Mouse (Mus musculus): ENCODE data around the gene Nme2. TPM values are rescaled to one million over a fixed set of nuclear protein-coding genes. Genes with fewer than 3 reads are reported as not detected.
A peak's percentile ranks its signal among the peaks of the same experiment; 100 is the strongest.

Gene Nme2
- polyA plus RNA-seq, 1 experiment from 2014 or later: 311 TPM

- WGBS: 84% methylated on average over 6 of the region's 6 CpGs
- ATAC-seq (ENCODE audit: insufficient number of reproducible peaks, low FRiP score): no peak
Observed at GRCm38 (mm10) chr11:93965391-93965790, 9.3 kb upstream of the Nme2 start.

DNA sequence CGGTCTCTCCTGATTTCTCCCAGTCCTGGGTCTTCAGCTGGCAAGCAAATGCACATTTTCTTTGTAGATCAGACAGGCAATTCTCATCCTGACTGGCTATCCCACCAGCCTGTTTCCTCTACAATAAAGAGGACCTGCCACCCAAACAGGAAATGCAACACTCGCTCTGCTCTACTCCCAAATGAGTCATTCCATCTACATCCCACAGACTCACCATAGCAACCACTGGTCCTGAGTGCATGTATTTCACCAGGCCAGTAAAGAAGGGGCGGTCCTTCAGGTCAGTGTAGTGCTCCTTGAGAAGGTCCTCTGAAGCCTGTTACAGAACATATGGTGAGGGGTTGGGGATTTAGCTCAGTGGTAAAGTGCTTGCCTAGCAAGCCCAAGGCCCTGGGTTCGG lies 7.0 kb upstream of the Nme2 start:
- 80% methylated on average over 4 of the region's 4 CpGs for WGBS
- Histone ChIP-seq H3K4me3 (no peak overlapping the region), H3K36me3 (peaks cover 79% of the 10 kb centered on the region), H3K9me3 (replicated peaks) (no peaks in the 10 kb centered on the region), H3K4me2 (no peak overlapping the region), H3K9ac (no peak overlapping the region), H3K4me1 (replicated peaks) (peaks cover 7% of the 10 kb centered on the region), H3K27ac (ENCODE audit: poor library complexity, severe bottlenecking) (no peak overlapping the region), H3K27me3 (replicated peaks) (no peaks in the 10 kb centered on the region)
- no peak for ATAC-seq (ENCODE audit: insufficient number of reproducible peaks, low FRiP score)

More at GRCm38 (mm10) chr11:93965391-93965790, 9.3 kb upstream of the Nme2 start:
- no peak overlapping the region for H3K27ac ChIP-seq (ENCODE audit: poor library complexity, severe bottlenecking)
- H3K36me3 ChIP-seq: peaks cover 58% of the 10 kb centered on the region
- no peaks in the 10 kb centered on the region for H3K9me3 ChIP-seq (replicated peaks)
- no peak overlapping the region for H3K9ac ChIP-seq
- H3K27me3 ChIP-seq (replicated peaks): no peaks in the 10 kb centered on the region
- H3K4me3 ChIP-seq: no peak overlapping the region
- H3K4me1 ChIP-seq (replicated peaks): peaks cover 14% of the 10 kb centered on the region
- H3K4me2 ChIP-seq: no peak overlapping the region

DNA sequence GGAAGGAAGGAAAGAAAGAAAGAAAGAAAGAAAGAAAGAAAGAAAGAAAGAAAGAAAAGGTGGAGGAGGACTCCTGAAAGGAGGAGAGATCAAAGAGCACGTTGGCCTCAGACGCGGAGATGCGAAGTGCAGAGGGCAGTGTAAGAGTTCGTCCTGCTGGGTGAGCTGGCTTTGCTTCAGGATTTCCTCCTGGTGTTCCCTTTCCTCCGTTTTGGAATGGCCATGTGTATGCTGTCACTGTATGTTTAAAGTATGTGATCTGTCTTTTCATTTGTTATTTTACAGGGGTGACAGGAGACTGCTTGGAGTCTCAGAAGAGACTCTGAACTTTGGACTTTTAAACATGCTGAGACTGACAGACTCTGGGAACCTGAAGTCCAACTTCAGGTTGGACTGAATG lies 5.4 kb upstream of the Nme2 start:
- H3K9ac ChIP-seq: no peak overlapping the region
- no peak overlapping the region for H3K4me2 ChIP-seq
- no peak for ATAC-seq (ENCODE audit: insufficient number of reproducible peaks, low FRiP score)
- peaks cover 2% of the 10 kb centered on the region for H3K4me1 ChIP-seq (replicated peaks)
- no peaks in the 10 kb centered on the region for H3K27me3 ChIP-seq (replicated peaks)
- no peak overlapping the region for H3K27ac ChIP-seq (ENCODE audit: poor library complexity, severe bottlenecking)
- 93% methylated on average over 6 of the region's 6 CpGs for WGBS
- no peaks in the 10 kb centered on the region for H3K9me3 ChIP-seq (replicated peaks)
- H3K4me3 ChIP-seq: no peak overlapping the region
- H3K36me3 ChIP-seq: peaks cover 83% of the 10 kb centered on the region

GRCm38 (mm10) chr11:93957746-93958145 lies 1.7 kb upstream of the Nme2 start:
- Histone ChIP-seq H3K9ac (no peak overlapping the region), H3K9me3 (replicated peaks) (no peaks in the 10 kb centered on the region), H3K4me1 (replicated peaks) (peaks cover 22% of the 10 kb centered on the region), H3K27me3 (replicated peaks) (no peaks in the 10 kb centered on the region), H3K4me2 (no peak overlapping the region), H3K27ac (ENCODE audit: poor library complexity, severe bottlenecking) (no peak overlapping the region), H3K36me3 (peaks cover 63% of the 10 kb centered on the region), H3K4me3 (no peak overlapping the region)
- no peak for ATAC-seq (ENCODE audit: insufficient number of reproducible peaks, low FRiP score)
- 76% methylated on average over 4 of the region's 4 CpGs for whole genome bisulfite sequencing

DNA sequence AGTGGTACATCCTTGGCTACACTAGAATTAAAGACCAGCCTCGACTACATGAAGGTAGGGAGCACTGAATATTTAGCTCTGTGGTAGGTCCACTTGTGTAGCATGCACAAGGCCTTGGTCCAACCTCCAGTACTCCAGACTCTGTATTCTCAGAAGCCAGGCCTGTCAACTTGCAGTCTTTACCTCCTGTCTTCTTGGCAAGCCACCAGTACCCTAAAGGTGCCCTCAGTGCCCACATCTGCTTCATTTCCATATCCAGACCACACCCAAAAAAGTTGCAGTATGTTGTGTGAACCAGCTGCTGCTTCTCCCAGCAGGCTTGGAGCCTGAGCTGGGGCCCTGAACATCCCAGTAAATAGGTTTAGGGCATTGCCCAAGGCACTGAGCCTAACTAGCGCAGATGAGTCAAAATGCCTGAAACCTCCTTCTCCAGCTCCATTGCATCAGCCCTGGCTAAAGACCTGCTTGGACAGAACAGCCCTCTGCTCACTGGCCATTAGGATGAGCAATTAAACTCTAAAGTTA lies 1.0 kb upstream of the Nme2 start:
- no peak overlapping the region for H3K4me3 ChIP-seq
- no peak overlapping the region for H3K4me2 ChIP-seq
- H3K27me3 ChIP-seq (replicated peaks): no peaks in the 10 kb centered on the region
- no peaks in the 10 kb centered on the region for H3K9me3 ChIP-seq (replicated peaks)
- H3K36me3 ChIP-seq: peaks cover 63% of the 10 kb centered on the region
- WGBS: 83% methylated on average over 2 of the region's 2 CpGs
- ATAC-seq (ENCODE audit: insufficient number of reproducible peaks, low FRiP score): no peak
- H3K9ac ChIP-seq: no peak overlapping the region
- H3K27ac ChIP-seq (ENCODE audit: poor library complexity, severe bottlenecking): no peak overlapping the region
- peaks cover 28% of the 10 kb centered on the region for H3K4me1 ChIP-seq (replicated peaks)

DNA sequence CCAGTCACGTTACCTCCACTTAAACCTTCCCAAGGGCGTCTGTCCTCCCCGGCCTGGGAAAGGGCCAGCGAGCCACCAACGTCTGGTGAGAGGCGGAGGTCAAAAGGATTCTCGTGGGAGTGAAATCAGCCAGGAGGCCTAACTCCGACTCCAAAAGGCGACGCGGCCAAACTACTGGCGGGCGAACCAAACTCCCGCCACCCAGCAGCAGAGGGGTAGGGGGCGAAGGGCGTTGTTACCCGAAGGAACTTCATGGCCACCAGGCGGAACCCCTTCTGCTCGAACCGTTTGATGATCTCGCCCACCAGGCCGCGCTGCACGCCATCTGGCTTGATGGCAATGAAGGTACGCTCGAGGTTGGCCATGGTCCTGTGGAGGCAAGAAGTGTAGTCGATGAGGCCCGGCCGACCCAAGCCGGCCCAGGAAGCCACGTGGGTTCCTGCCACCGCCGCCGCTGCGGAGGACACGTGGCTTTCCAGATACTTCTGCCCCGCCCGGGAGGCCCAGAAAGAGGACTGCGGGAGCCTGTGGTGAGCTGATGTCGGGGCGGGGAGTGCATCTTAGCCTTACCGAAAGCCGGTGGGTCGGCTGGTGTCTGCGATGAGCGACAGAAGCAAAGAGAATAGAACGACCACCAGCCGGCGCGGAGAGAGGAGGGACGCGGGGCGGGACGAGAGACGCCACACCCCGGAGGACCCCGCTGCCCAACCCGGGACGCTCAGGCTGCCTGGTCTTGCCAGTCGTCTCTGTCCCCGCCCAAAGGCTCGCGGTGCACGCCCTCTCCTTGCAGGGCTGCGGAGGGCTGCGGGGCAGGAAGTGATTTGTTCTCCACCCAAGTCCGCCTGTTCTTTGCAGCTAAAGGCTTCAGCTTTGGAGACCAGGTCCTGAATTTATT lies 556 bp downstream of the Nme2 start:
- peaks cover 63% of the 10 kb centered on the region for H3K36me3 ChIP-seq
- under 1% methylated on average over 65 of the region's 67 CpGs for WGBS

GRCm38 (mm10) chr11:93954738-93955255 lies 1.3 kb downstream of the Nme2 start:
- peak overlapping the region; percentile 76 for H3K9ac ChIP-seq
- peak overlapping the region; percentile 66 for H3K27ac ChIP-seq (ENCODE audit: poor library complexity, severe bottlenecking)
- 39% methylated on average over 13 of the region's 13 CpGs for WGBS
- peak overlapping the region; percentile 68 for H3K4me2 ChIP-seq
- no peaks in the 10 kb centered on the region for H3K27me3 ChIP-seq (replicated peaks)
- peak overlapping the region; percentile 58 for H3K4me3 ChIP-seq
- peaks cover 63% of the 10 kb centered on the region for H3K36me3 ChIP-seq
- no peaks in the 10 kb centered on the region for H3K9me3 ChIP-seq (replicated peaks)
- ATAC-seq (ENCODE audit: insufficient number of reproducible peaks, low FRiP score): no peak
- H3K4me1 ChIP-seq (replicated peaks): peaks cover 28% of the 10 kb centered on the region

More for the DNA sequence above, 556 bp downstream of the Nme2 start:
- Histone ChIP-seq H3K4me1 (replicated peaks) (peaks cover 28% of the 10 kb centered on the region), H3K9me3 (replicated peaks) (no peaks in the 10 kb centered on the region), H3K9ac (peak overlapping the region; percentile 76), H3K27me3 (replicated peaks) (no peaks in the 10 kb centered on the region), H3K27ac (ENCODE audit: poor library complexity, severe bottlenecking) (peak overlapping the region; percentile 66), H3K4me2 (peak overlapping the region; percentile 68), H3K4me3 (peak overlapping the region; percentile 58)
- peak; percentile 95 for ATAC-seq (ENCODE audit: insufficient number of reproducible peaks, low FRiP score)

GRCm38 (mm10) chr11:93952376-93952775 lies 3.7 kb downstream of the Nme2 start:
- peaks cover 62% of the 10 kb centered on the region for H3K36me3 ChIP-seq
- no peaks in the 10 kb centered on the region for H3K9me3 ChIP-seq (replicated peaks)
- no peak overlapping the region for H3K4me3 ChIP-seq
- H3K4me1 ChIP-seq (replicated peaks): peaks cover 28% of the 10 kb centered on the region
- H3K27ac ChIP-seq (ENCODE audit: poor library complexity, severe bottlenecking): no peak overlapping the region
- no peak for ATAC-seq (ENCODE audit: insufficient number of reproducible peaks, low FRiP score)
- no peaks in the 10 kb centered on the region for H3K27me3 ChIP-seq (replicated peaks)
- 80% methylated on average over 5 of the region's 5 CpGs for WGBS
- no peak overlapping the region for H3K4me2 ChIP-seq
- H3K9ac ChIP-seq: 0 out of 2 replicates have a peak overlapping the region, but pooled peaks have one; percentile 6

DNA sequence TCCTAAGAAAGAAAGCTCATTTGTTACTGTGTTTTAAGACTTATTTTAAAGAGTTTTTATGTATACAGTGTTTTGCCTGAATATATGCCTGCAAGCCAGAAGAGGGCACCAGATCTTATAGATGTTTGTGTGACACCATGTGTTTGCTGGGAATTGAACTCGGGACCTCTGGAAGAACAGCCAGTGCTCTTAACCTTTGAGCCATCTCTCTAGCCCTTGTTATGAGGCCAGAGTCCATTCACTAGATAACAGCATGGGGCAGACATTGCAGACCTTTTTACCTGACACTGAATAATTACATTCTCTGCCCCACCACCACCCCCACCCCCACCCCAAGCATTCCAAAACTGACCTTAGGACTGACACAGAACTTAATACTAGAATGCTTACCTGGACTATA lies 6.0 kb downstream of the Nme2 start:
- no peak overlapping the region for H3K4me2 ChIP-seq
- H3K9ac ChIP-seq: no peak overlapping the region
- no peak for ATAC-seq (ENCODE audit: insufficient number of reproducible peaks, low FRiP score)
- H3K27ac ChIP-seq (ENCODE audit: poor library complexity, severe bottlenecking): no peak overlapping the region
- peaks cover 69% of the 10 kb centered on the region for H3K36me3 ChIP-seq
- no peaks in the 10 kb centered on the region for H3K9me3 ChIP-seq (replicated peaks)
- no peaks in the 10 kb centered on the region for H3K27me3 ChIP-seq (replicated peaks)
- H3K4me1 ChIP-seq (replicated peaks): peaks cover 22% of the 10 kb centered on the region
- whole genome bisulfite sequencing: 83% methylated on average over 1 of the region's 1 CpGs
- no peak overlapping the region for H3K4me3 ChIP-seq

DNA sequence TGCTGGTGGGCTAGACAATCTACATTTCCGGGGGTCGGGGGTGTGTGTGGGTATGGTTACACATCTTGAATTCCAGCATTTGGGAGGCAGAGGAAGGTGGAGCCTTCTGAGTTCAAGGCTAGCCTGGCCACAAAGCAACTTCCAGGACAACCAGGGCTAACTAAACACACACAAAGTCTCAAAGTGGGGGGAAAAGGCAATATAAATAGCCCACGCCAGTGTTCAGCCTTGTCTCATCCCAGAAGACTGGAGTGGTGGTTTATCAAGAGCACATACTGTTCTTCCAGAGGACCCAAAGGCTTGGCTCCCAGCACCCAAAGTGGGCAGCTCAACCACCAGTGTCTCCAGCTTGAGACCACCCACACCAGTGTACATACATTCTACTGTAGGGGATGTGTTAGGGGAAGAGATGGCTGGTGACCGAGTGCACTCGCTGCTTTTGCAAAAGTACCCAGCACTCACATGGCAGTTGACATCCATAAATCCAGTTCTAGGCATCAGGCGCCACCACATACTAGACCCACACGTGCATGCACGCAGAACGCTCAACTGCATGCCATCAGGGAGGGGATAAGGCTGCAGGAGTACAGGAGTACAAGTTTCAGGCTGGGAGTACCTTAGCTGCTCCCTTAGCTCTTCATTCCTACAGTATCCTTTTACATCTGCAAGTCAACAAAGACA lies 7.0 kb downstream of the Nme2 start:
- no peak overlapping the region for H3K4me3 ChIP-seq
- no peaks in the 10 kb centered on the region for H3K9me3 ChIP-seq (replicated peaks)
- H3K4me2 ChIP-seq: no peak overlapping the region
- WGBS: 88% methylated on average over 9 of the region's 9 CpGs
- H3K9ac ChIP-seq: no peak overlapping the region
- peaks cover 17% of the 10 kb centered on the region for H3K4me1 ChIP-seq (replicated peaks)
- H3K27me3 ChIP-seq (replicated peaks): no peaks in the 10 kb centered on the region
- H3K27ac ChIP-seq (ENCODE audit: poor library complexity, severe bottlenecking): no peak overlapping the region
- H3K36me3 ChIP-seq: peaks cover 67% of the 10 kb centered on the region
- no peak for ATAC-seq (ENCODE audit: insufficient number of reproducible peaks, low FRiP score)

GRCm38 (mm10) chr11:93944986-93945385 lies 11.1 kb downstream of the Nme2 start:
- H3K9ac ChIP-seq: no peak overlapping the region
- no peak overlapping the region for H3K4me3 ChIP-seq
- no peaks in the 10 kb centered on the region for H3K9me3 ChIP-seq (replicated peaks)
- no peaks in the 10 kb centered on the region for H3K27me3 ChIP-seq (replicated peaks)
- peaks cover 38% of the 10 kb centered on the region for H3K36me3 ChIP-seq
- H3K27ac ChIP-seq (ENCODE audit: poor library complexity, severe bottlenecking): no peak overlapping the region
- H3K4me1 ChIP-seq (replicated peaks): no peaks in the 10 kb centered on the region
- no peak overlapping the region for H3K4me2 ChIP-seq
- 83% methylated on average over 3 of the region's 3 CpGs for WGBS
- ATAC-seq (ENCODE audit: insufficient number of reproducible peaks, low FRiP score): no peak

All from heart, embryonic 12.5 days (tissue).